ENCODE assay signal across 18 mouse cellular contexts in the genomic region with DNA sequence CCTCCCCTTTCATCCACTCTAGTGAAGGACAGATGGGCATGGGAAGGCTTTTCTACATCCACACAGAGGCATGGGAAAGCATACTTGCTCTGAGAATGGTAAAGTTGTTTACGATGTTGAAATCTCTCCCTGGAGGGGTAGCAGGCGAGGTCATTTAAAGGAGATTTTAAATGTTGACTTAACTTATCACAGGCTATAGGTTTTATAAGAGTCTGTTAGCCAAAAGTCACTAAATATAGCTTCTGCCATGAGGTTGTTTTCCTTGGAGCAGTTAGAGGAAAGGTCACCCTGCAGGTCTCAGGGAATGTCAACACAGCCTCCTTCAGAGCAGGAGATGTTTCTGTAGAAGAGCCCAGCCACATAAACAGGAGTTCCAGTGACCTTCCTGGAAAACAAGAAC.
A peak's percentile ranks its signal among the peaks of the same experiment; 100 is the strongest.
DNase-seq lines count a peak whose midpoint lies in the region; ATAC-seq and TF ChIP-seq lines count a peak whose summit lies in the region.
"Had no signal": no experiment of that assay in that cellular context is flagged by ENCODE, and none has a peak within 500 bp of the region (broad histone marks: within the 10 kb centered on the region; RNA-seq: fewer than 3 reads in every experiment).

No protein-coding gene starts in this region.

- no peak for TF ChIP-seq CTCF in gastrocnemius, adult 2 months (IDR thresholded peaks at IDR 0.05)
- TF ChIP-seq CTCF in layer of hippocampus, adult 2 months (conservative IDR thresholded peaks at IDR 0.05) = no peak

- no peaks in the 10 kb centered on the region for H3K36me3 ChIP-seq in kidney, embryonic 14.5 days (ENCODE audit: control insufficient read depth, insufficient read depth, low read length)
- no peaks in the 10 kb centered on the region for H3K36me3 ChIP-seq in stomach, embryonic 15.5 days
- H3K36me3 ChIP-seq: embryonic facial prominence, embryonic 12.5 days; forebrain, embryonic 10.5 days; liver, embryonic 12.5 days; lung, embryonic 15.5 days had no signal

- H3K9ac ChIP-seq in kidney, embryonic 14.5 days (ENCODE audit: low read depth, low read length) = no peak overlapping the region
- H3K9ac ChIP-seq in stomach, embryonic 15.5 days = no peak overlapping the region
- H3K9ac ChIP-seq: embryonic facial prominence, embryonic 12.5 days; liver, embryonic 12.5 days; lung, embryonic 15.5 days had no signal

- H3K9me3 ChIP-seq in kidney, embryonic 14.5 days (ENCODE audit: control insufficient read depth, low read length) = no peaks in the 10 kb centered on the region
- H3K9me3 ChIP-seq in stomach, embryonic 15.5 days = no peaks in the 10 kb centered on the region
- H3K9me3 ChIP-seq: embryonic facial prominence, embryonic 12.5 days; forebrain, embryonic 10.5 days; liver, embryonic 12.5 days; lung, embryonic 15.5 days; megakaryocyte, embryonic 14.5 days had no signal

- H3K4me2 ChIP-seq in kidney, embryonic 14.5 days (replicated peaks; ENCODE audit: low read depth, low read length) = no peak overlapping the region
- no peak overlapping the region for H3K4me2 ChIP-seq in stomach, embryonic 15.5 days
- H3K4me2 ChIP-seq: embryonic facial prominence, embryonic 12.5 days; liver, embryonic 12.5 days; lung, embryonic 15.5 days had no signal

- intact Hi-C loops in gastrocnemius, adult 2 months (cut with DNase I) = no loop called here
- intact Hi-C loops in left cerebral cortex, postnatal 25 days (cut with DNase I) = no loop called here

- H3K4me3 ChIP-seq in gastrocnemius, adult 2 months = no peak overlapping the region
- no peak overlapping the region for H3K4me3 ChIP-seq in kidney, embryonic 14.5 days (ENCODE audit: low read length)
- no peak overlapping the region for H3K4me3 ChIP-seq in stomach, embryonic 15.5 days (replicated peaks)
- H3K4me3 ChIP-seq in layer of hippocampus, adult 2 months = no peak overlapping the region
- H3K4me3 ChIP-seq: embryonic facial prominence, embryonic 12.5 days; forebrain, embryonic 10.5 days; liver, embryonic 12.5 days; lung, embryonic 15.5 days; megakaryocyte, embryonic 14.5 days had no signal

- H3K4me1 ChIP-seq in kidney, embryonic 14.5 days (ENCODE audit: control insufficient read depth, insufficient read depth, low read length) = no peaks in the 10 kb centered on the region
- 0 out of 2 replicates have a peak, but pooled peaks cover 5% of the 10 kb centered on the region for H3K4me1 ChIP-seq in stomach, embryonic 15.5 days
- H3K4me1 ChIP-seq: forebrain, embryonic 10.5 days; liver, embryonic 12.5 days; lung, embryonic 15.5 days; megakaryocyte, embryonic 14.5 days had no signal

- no peaks in the 10 kb centered on the region for H3K27me3 ChIP-seq in kidney, embryonic 14.5 days (ENCODE audit: control insufficient read depth, insufficient read depth, low read length)
- H3K27me3 ChIP-seq in stomach, embryonic 15.5 days (replicated peaks) = no peaks in the 10 kb centered on the region
- H3K27me3 ChIP-seq: CH12.LX; embryonic facial prominence, embryonic 12.5 days; liver, embryonic 12.5 days; lung, embryonic 15.5 days; megakaryocyte, embryonic 14.5 days had no signal

- peak; percentile 91 for ATAC-seq in kidney, embryonic 14.5 days (ENCODE audit: low FRiP score, low TSS enrichment)
- peak; percentile 56 for ATAC-seq in stomach, embryonic 15.5 days (ENCODE audit: insufficient read depth, low FRiP score, low read depth)
- ATAC-seq: liver, embryonic 12.5 days had no signal

- DNase-seq in gastrocnemius, adult 2 months = no peak
- no peak for DNase-seq in gastrocnemius, adult 8-10 months (ENCODE audit: low spot score in 2 of 2)
- no peak for DNase-seq in kidney, postnatal 25 days
- peak; percentile 27 for DNase-seq in embryo, embryonic 9.5 days (ENCODE audit: extremely low spot score)
- DNase-seq in layer of hippocampus, adult 2 months (ENCODE audit: low spot score in 2 of 2) = no peak
- no peak for DNase-seq in left cerebral cortex, postnatal 25 days (ENCODE audit: low spot score in 2 of 2)
- DNase-seq: adrenal gland, postnatal 25 days; cerebellum, postnatal 14 days; spleen, adult 18-20 months; thymus, postnatal 36 days had no signal

- 25% methylated on average over 2 of the region's 2 CpGs for WGBS in kidney, embryonic 14.5 days
- WGBS in stomach, embryonic 15.5 days = 30% methylated on average over 2 of the region's 2 CpGs

- H3K27ac ChIP-seq in gastrocnemius, adult 2 months = peak overlapping the region; percentile 62
- H3K27ac ChIP-seq in kidney, embryonic 14.5 days (ENCODE audit: low read depth, low read length) = no peak overlapping the region
- no peak overlapping the region for H3K27ac ChIP-seq in stomach, embryonic 15.5 days
- no peak overlapping the region for H3K27ac ChIP-seq in layer of hippocampus, adult 2 months
- H3K27ac ChIP-seq: embryonic facial prominence, embryonic 12.5 days; forebrain, embryonic 10.5 days; liver, embryonic 12.5 days; lung, embryonic 15.5 days had no signal
